Mouse (Mus musculus): ENCODE measurements around the gene Stat2.

- no peak for TF ChIP-seq POLR2A (IDR thresholded peaks at IDR 0.05; ENCODE audit: extremely low read depth, insufficient read depth, low read length)
- TF ChIP-seq CTCF (IDR thresholded peaks at IDR 0.05; ENCODE audit: low read depth, low read length), result no peak
These were observed 6.7 kb upstream of the Stat2 start for GRCm38 (mm10) chr10:128263393-128264310.

Data from liver, adult 2 months (tissue).